Mouse (Mus musculus) myocyte (in vitro differentiated cells): ENCODE measurements around the gene Lrsam1.

Experiments
- POLR2A ChIP-seq: IDR thresholded peaks from one replicate; pipeline ENCODE4 v1.6.1; 2011; ENCODE audit warnings: low read depth, mild to moderate bottlenecking, control low read depth, moderate library complexity; ENCODE audit not compliant: insufficient read length
- USF1 ChIP-seq: IDR thresholded peaks from one replicate; pipeline ENCODE4 v1.6.1; 2011; ENCODE audit warnings: low read depth, mild to moderate bottlenecking, control low read depth, moderate library complexity

GRCm38 (mm10) chr2:33002144-33002543 lies 40.7 kb upstream of the Lrsam1 start:
- no peak for TF ChIP-seq USF1
- no peak for TF ChIP-seq POLR2A
